Mouse (Mus musculus) cerebellum, adult 9-10 months (tissue): ENCODE results near the gene Gm765.

Source experiments
- DNase-seq: peaks from one replicate; pipeline ENCODE4 v3.0.0; 2022

The Gm765 gene

GRCm38 (mm10) chr6:98342654-98343053, at the start of gene Gm765:
Gene Gm765, minus strand, starts transcription at chr6:98342754.
- DNase-seq: no peak

DNA sequence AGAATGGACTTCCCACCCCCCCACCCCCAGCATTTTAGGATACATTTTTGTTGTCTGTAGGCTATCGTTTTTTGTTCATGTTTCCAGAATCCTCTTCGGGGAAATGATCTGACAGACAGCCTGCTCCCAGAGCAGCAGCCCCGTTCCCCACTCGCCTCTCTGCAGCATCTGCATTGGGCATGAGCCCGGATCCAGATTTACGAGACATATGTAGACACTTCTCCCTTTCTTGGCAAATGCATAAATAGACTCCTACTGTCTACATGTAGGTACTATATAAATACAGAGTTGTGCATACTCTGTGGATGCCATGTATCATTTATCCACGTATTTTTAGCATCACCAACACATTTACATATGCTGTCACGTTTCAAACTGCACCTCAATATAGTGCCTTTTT, 42.9 kb upstream of the Gm765 start:
- DNase-seq: no peak

DNA sequence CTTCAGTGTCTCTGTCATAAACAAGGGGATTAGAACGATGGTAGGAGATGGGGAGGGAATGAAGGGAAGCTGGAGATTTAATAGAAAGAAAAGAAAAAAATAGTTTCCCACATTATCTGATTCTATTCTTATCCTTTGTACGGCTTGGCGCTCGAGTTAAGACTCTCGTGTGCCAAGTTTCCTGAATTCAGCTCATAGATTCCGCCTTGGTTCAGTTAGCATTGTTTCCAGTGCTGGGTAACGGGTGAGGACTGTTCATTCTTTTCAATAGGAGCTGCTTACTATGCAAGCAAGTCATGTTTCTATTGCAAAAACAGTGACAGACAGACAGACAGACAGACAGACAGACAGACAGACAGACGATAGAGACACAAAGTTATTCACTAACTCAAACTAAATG, 41.9 kb upstream of the Gm765 start:
- no peak for DNase-seq

DNA sequence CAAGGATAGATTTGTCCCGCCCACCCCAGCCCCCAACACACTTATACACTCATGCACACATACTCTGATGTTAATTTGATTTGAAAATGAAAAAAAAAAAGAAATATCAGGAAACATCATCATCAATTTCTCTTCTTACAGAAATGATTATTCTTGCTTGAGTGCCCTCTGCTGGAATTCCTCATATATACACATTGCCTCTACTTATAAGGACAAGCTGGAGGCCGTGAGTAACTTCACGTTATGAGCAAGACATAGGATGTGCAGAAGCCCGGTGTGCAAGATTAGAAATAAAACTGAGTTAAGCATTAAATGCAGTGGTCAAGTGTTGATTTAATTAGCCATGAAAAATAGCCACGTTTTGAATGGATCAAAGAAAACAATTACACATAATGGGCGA, 40.9 kb upstream of the Gm765 start:
- peak; percentile 4 for DNase-seq

GRCm38 (mm10) chr6:98366199-98366598, 23.6 kb upstream of the Gm765 start:
- DNase-seq: no peak

DNA sequence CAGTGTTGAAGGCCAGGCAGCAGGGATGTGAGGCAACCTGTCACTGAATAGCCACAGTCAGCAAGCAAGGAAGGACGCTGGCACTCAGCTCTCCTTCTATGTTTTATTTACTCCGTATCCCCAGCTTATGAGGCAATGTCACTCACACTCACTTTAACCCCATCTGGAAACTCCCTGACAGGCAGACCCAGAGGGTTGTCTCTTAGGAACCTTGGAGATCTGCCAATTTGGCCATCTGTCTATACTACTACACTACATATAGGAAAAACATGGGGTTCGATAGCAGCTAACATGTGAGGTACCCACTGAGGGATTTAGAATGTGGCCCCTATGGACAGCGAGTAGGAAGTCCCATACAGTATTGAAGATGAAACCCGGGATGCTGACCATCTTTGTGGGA, 12.7 kb upstream of the Gm765 start:
- DNase-seq: no peak

GRCm38 (mm10) chr6:98353285-98353684, 10.7 kb upstream of the Gm765 start:
- DNase-seq: no peak

- no peak for DNase-seq
These were observed 9.8 kb downstream of the Gm765 start for GRCm38 (mm10) chr6:98332714-98333113.

GRCm38 (mm10) chr6:98311659-98312058, 30.9 kb downstream of the Gm765 start:
- no peak for DNase-seq

DNA sequence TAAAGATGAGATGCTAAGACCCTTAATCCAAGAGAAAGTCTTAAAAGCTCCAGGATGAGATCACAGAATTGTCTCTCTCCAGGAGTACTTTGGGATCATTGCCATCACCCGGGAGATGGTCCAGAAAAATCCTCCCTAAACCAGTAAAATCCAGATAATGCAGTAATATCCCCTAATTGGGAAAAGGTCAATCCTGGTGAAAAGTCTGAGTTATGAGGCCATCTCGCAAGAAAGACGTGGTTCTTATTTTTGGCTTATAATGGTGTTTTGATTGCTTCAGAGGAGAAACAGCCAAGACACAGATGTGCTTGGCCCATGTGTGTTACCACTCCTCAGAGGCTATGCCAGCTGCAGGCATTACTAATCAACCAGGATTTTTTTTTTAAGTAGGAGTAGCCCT, 34.9 kb downstream of the Gm765 start:
- no peak for DNase-seq

DNA sequence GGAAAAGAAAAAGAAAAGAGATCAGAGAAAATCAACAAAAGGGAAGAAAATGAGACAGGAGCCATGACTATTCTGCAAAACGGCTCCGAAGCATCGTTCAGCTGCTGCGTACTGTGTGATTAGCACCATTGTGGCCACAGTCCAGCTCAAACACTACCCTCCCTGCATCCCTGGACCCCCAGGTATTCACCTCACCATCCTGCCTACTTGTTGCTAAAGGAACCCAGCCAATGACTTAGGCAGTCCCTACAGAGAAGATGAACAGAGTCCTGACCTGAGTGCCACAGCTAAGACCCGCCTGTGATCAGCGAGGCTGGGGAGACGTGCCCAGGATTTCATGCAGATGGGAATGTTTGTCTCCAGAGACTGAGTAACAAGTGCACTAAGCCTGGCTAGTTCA, 35.4 kb downstream of the Gm765 start:
- DNase-seq: no peak

- DNase-seq: no peak
These were observed 50.5 kb downstream of the Gm765 start for GRCm38 (mm10) chr6:98292064-98292463.

- no peak for DNase-seq
These were observed 54.2 kb downstream of the Gm765 start for GRCm38 (mm10) chr6:98288316-98288715.

- no peak for DNase-seq
These were observed 55.0 kb downstream of the Gm765 start for GRCm38 (mm10) chr6:98287521-98287920.

GRCm38 (mm10) chr6:98285190-98285589, 57.4 kb downstream of the Gm765 start:
- no peak for DNase-seq

GRCm38 (mm10) chr6:98282791-98283190, 59.8 kb downstream of the Gm765 start:
- no peak for DNase-seq

DNA sequence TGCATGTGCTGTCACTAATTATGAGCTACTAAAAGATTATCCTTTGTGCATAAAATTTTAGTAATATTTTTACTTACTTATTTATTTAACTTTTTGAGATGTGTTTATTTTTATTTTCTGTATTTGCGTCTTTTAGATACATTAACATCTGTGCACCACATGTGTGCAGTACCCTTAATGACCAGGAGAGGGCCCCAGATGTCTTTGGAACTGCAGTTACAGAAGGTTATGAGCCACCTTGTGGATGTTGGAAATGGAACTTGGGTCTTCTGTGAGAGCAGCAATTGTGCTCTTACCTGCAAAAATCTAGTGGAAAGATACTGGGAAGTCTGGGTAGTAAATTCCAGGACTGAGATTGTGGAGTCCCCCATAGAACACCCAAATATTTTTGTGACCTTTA, 71.0 kb downstream of the Gm765 start:
- DNase-seq: no peak

- DNase-seq: no peak
These were observed 79.6 kb downstream of the Gm765 start for GRCm38 (mm10) chr6:98262961-98263360.

- no peak for DNase-seq
These were observed 83.5 kb downstream of the Gm765 start for GRCm38 (mm10) chr6:98259016-98259415.

DNA sequence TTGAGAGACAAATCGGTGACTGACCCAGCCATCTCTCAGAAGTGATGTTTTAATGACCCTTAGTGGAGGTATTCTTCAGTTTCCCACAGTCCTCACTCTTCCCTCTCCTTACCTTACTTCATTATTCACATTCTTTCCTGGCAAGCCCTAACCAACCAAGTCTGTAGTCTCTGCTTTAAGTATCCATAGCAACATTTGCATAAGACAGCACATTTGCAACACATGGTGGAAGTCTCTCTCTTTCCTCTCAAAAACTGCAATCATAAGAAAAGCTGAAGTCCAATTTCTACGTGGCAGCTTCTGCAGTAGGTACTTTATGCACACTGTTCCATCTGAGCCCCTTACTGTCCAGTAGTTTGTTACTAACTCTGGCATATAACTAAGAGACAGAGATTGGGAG, 96.1 kb downstream of the Gm765 start:
- no peak for DNase-seq

- DNase-seq: no peak
These were observed 99.4 kb downstream of the Gm765 start for GRCm38 (mm10) chr6:98243186-98243585.

DNA sequence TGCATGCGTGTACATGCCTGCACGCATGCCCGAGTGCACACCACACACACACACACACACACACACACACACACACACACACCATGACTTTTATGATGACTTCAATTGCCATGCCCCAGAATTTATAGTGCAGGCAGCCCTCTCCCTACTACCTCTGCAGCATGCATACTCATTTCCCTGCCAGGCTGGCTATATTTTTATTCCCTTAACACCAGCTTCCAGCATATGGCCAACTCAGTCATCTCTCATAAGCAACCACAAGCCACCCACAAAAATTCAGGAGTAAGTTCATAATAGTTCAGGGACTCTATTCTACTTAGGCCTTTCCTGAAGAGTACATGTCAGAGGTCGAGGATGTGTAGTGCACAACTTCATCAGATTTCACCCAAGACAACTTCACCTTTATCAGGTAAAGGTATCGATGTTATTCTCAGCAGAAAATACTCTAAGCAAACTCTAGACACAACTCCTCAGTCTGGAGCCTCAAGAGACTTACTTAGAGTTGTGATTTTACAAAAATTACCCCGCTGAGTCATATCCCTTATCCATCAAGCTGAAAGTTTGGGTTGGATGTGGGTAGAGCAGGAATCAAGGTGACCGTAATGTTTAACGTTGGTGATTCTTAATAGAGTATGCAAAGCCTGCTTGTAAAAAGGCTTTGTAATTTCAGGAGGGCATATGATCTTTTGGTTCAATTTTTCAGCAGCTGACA, 101.8 kb downstream of the Gm765 start:
- no peak for DNase-seq

DNA sequence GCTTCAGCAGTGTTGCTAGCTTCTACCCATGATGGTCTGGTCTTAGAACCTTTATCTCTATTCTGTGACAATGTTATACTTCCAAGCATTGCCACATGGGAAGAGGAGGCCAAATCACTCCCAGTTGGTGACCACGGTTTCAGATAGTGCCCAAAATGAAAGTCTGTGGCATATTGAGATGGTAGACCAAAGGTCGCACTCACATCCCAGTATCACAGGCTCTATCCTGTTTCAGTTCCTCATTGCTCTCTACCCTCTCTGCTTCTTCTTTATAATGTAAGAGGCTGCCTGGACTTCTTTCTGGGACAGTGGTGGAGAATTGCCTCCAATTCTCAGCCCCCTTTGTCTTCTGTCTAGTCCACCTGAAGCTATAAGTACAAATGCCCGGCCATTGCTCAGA, 108.5 kb downstream of the Gm765 start:
- DNase-seq: no peak

- no peak for DNase-seq
These were observed 118.6 kb downstream of the Gm765 start for GRCm38 (mm10) chr6:98223923-98224322.

GRCm38 (mm10) chr6:98221970-98222369, 120.6 kb downstream of the Gm765 start:
- DNase-seq: no peak
